Mouse (Mus musculus) cerebellum, postnatal 36 days (tissue): ENCODE measurements at regions not wholly inside any gene's neighbourhood (a gene's known extent, or its start where the extent isn't known, plus 50 kb on each side); places are given as distances from the start of the nearest gene placed in this dataset.
A peak's percentile ranks its signal among the peaks of the same experiment; 100 is the strongest.
"Not testable (repeated sequence)": the region's sequence is repeated elsewhere in the genome, so short reads cannot be mapped to it uniquely, and the experiment has no call there.

ENCODE experiments used
- DNase-seq, 2 experiments: peaks; one replicate each; pipeline ENCODE4 v3.0.0; 2021 to 2022; ENCODE audit warnings: mixed read lengths in 2 of 2

DNA sequence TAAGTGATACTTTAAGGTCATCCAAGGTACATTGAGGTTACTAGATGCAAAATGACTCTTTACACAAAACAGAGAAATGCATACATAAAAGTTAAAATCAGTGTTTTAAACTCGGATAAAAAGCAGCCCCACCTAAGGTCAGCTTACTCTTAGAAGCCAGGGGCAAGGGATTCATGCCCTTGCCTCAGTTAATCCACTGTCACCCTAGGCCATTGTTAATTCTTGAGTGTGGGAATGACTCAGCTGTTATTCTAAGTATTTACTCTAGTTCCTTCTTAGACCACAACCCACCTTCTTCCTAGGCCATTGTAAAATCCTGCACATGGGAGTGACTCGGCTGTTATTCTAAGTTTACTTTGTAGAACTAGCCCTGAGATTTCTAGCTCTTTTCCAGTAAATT, 64.1 kb upstream of the Ces1h start:
- DNase-seq, result not testable (repeated sequence)

DNA sequence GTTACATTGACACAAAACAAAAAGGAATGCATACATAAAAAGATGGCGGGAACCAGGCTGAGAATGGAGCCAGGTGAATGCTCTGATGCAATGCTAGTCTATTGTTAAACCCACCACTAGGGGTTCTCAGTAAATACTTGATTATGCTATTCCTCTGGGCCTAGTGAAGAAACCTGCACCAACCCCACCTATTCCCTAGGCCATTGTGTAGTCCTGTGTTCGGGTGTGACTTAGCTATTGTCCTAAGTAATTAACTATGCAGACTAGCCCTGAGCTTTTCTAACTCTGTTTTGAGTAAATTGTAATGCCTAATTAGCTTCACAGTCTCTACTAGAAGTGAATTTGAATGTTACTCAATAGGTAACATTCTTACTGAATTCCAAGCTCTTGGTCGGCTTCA, 62.4 kb upstream of the Ces1h start:
- DNase-seq, result no peak

DNA sequence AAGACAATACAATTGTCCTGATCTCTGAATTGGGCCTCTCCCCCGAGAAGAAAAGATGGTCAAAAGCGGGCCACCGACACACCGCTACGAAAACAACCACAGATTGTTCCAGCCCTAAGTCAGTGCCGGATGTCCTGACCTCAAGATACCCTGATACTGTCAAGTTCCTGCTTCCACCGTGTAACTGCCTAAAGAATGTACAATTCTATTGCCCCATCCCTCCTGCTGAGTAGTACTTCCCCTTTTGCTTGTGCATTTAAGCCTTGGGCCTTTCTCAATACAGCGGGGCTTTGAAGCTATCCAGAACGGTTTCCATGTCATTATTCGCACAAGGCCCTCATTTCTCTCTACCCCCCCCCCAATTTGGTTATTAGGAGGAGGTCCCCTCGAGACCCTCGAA, 57.1 kb upstream of the Ces1h start:
- not testable (repeated sequence) for DNase-seq

DNA sequence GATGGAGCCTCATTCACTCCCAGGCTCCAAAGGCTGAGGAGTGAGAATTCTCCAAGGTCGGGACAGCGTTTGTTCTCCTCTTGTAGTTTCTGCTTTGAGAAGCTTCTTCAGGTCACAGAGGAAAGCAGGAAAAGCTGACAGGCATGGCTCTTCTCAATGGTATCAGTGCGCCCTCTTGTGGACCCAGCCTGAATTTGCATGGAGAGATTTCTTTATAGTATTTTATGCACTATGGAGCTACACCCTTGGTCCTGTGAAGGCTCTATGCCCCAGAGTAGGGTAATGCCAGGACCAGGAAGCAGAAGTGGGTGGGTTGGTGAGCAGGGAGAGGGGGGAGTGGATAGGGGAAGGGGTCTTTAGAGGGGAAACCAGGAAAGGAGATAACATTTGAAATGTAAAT, 51.1 kb upstream of the Ces1h start:
- peak; percentile 66 to 79 for DNase-seq
